Mouse (Mus musculus): ENCODE measurements around the gene Gm10490.
A peak's percentile ranks its signal among the peaks of the same experiment; 100 is the strongest.
"Not testable (repeated sequence)": the region's sequence is repeated elsewhere in the genome, so short reads cannot be mapped to it uniquely, and the experiment has no call there.

The Gm10490 gene

GRCm38 (mm10) chrX:7909242-7909641 lies at the start of gene Gm10490:
Gene Gm10490, plus strand, starts transcription at chrX:7909542.
- not testable (repeated sequence) for DNase-seq (ENCODE audit: low spot score)

GRCm38 (mm10) chrX:7863181-7863580 lies 46.2 kb upstream of the Gm10490 start:
- DNase-seq (ENCODE audit: low spot score): no peak

- no peak for DNase-seq (ENCODE audit: low spot score)
These were observed 44.8 kb upstream of the Gm10490 start for GRCm38 (mm10) chrX:7864551-7864950.

- no peak for DNase-seq (ENCODE audit: low spot score)
These were observed 44.0 kb upstream of the Gm10490 start for GRCm38 (mm10) chrX:7865343-7865742.

GRCm38 (mm10) chrX:7865786-7866185 lies 43.6 kb upstream of the Gm10490 start:
- DNase-seq (ENCODE audit: low spot score): no peak

GRCm38 (mm10) chrX:7867141-7867540 lies 42.2 kb upstream of the Gm10490 start:
- no peak for DNase-seq (ENCODE audit: low spot score)

GRCm38 (mm10) chrX:7868506-7868905 lies 40.8 kb upstream of the Gm10490 start:
- no peak for DNase-seq (ENCODE audit: low spot score)

GRCm38 (mm10) chrX:7869826-7870225 lies 39.5 kb upstream of the Gm10490 start:
- no peak for DNase-seq (ENCODE audit: low spot score)

GRCm38 (mm10) chrX:7878007-7878419 lies 31.3 kb upstream of the Gm10490 start, which contains the start of gene Pim2:
Gene Pim2, plus strand, starts transcription at chrX:7878262.
- DNase-seq (ENCODE audit: low spot score): peak; percentile 78

- no peak for DNase-seq (ENCODE audit: low spot score)
These were observed 30.8 kb upstream of the Gm10490 start for GRCm38 (mm10) chrX:7878495-7878894.

- peak; percentile 60 for DNase-seq (ENCODE audit: low spot score)
These were observed 29.5 kb upstream of the Gm10490 start for GRCm38 (mm10) chrX:7879819-7880218.

GRCm38 (mm10) chrX:7883841-7884567 lies 25.3 kb upstream of the Gm10490 start, which contains the start of gene Slc35a2:
Gene Slc35a2, plus strand, starts transcription at chrX:7884028.
- DNase-seq (ENCODE audit: low spot score): peak; percentile 85

- no peak for DNase-seq (ENCODE audit: low spot score)
These were observed 11.1 kb upstream of the Gm10490 start for GRCm38 (mm10) chrX:7898211-7898610.

GRCm38 (mm10) chrX:7898880-7899874 lies 10.2 kb upstream of the Gm10490 start, which contains the start of the genes Pqbp1 and Timm17b:
Gene Pqbp1, minus strand, starts transcription at chrX:7899269.
Gene Timm17b, plus strand, starts transcription at chrX:7899357.
- DNase-seq (ENCODE audit: low spot score): peak; percentile 84

- no peak for DNase-seq (ENCODE audit: low spot score)
These were observed 4.9 kb upstream of the Gm10490 start for GRCm38 (mm10) chrX:7904441-7904840.

- DNase-seq (ENCODE audit: low spot score): no peak
These were observed 1.6 kb upstream of the Gm10490 start, which contains the start of gene Gm10491 for GRCm38 (mm10) chrX:7907735-7908134. Gene Gm10491, minus strand, starts transcription at chrX:7907835.

GRCm38 (mm10) chrX:7910473-7910872 lies 1.1 kb downstream of the Gm10490 start:
- DNase-seq (ENCODE audit: low spot score): no peak

GRCm38 (mm10) chrX:7915669-7916068 lies 6.3 kb downstream of the Gm10490 start:
- DNase-seq (ENCODE audit: low spot score): not testable (repeated sequence)

- DNase-seq (ENCODE audit: low spot score): not testable (repeated sequence)
These were observed 8.6 kb downstream of the Gm10490 start for GRCm38 (mm10) chrX:7917960-7918359.

- DNase-seq (ENCODE audit: low spot score): no peak
These were observed 10.4 kb downstream of the Gm10490 start, which contains the start of gene Pcsk1n for GRCm38 (mm10) chrX:7919601-7920383. Gene Pcsk1n, plus strand, starts transcription at chrX:7919822.

GRCm38 (mm10) chrX:7922032-7922431 lies 12.7 kb downstream of the Gm10490 start:
- DNase-seq (ENCODE audit: low spot score): peak; percentile 42

Measured in testis, postnatal 10 days (tissue).